Mouse (Mus musculus): ENCODE measurements around the gene Tmem150c. TPM values are rescaled to one million over a fixed set of nuclear protein-coding genes. Genes with fewer than 3 reads are reported as not detected.

The Tmem150c gene
- polyA plus RNA-seq, 1 experiment = not detected

GRCm38 (mm10) chr5:100119331-100119730, 40.3 kb downstream of the Tmem150c start:
- no peaks in the 10 kb centered on the region for H3K36me3 ChIP-seq (ENCODE audit: control insufficient read depth)
- H3K4me1 ChIP-seq (ENCODE audit: control insufficient read depth) = no peaks in the 10 kb centered on the region
- no peak for TF ChIP-seq GATA1 (IDR thresholded peaks at IDR 0.05; ENCODE audit: low read length)
- no peak for TF ChIP-seq TAL1 (IDR thresholded peaks at IDR 0.05; ENCODE audit: low read length)

GRCm38 (mm10) chr5:100113403-100113802, 46.2 kb downstream of the Tmem150c start:
- H3K4me3 ChIP-seq (replicated peaks) = no peak overlapping the region
- H3K4me1 ChIP-seq (ENCODE audit: control insufficient read depth) = no peaks in the 10 kb centered on the region
- TF ChIP-seq GATA1 (IDR thresholded peaks at IDR 0.05; ENCODE audit: low read length) = no peak
- TF ChIP-seq TAL1 (IDR thresholded peaks at IDR 0.05; ENCODE audit: low read length) = no peak
- H3K9me3 ChIP-seq (ENCODE audit: control insufficient read depth, low read length) = no peaks in the 10 kb centered on the region; the same call in 1 of the 2 replicates
- no peaks in the 10 kb centered on the region; the same call in 1 of the 2 replicates for H3K27me3 ChIP-seq (ENCODE audit: control insufficient read depth)
- H3K36me3 ChIP-seq (ENCODE audit: control insufficient read depth) = no peaks in the 10 kb centered on the region

More at GRCm38 (mm10) chr5:100119331-100119730, 40.3 kb downstream of the Tmem150c start:
- H3K9me3 ChIP-seq (ENCODE audit: control insufficient read depth, low read length) = no peaks in the 10 kb centered on the region; the same call in 1 of the 2 replicates
- no peaks in the 10 kb centered on the region for H3K27me3 ChIP-seq (ENCODE audit: control insufficient read depth)
- H3K4me3 ChIP-seq (replicated peaks) = no peak overlapping the region

DNA sequence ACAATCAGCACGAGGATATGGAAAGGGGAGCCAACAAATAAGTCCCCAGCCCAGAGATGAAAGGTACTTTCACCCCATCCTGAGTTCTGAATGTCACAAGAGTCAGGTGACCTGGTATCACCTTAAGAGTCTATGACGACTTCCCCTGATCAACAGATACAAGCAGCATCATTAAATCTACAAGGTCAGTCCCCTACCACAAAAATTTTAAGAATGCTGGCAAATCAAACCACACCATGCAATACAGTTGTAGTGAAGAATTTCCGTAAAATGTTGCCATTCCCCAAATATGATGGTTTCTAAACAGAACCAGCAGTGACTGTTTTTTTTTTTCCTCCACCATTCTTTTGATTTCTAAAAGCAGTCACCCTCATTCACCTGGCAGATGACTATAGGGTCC, 49.0 kb downstream of the Tmem150c start:
- no peaks in the 10 kb centered on the region for H3K4me1 ChIP-seq (ENCODE audit: control insufficient read depth)
- H3K27me3 ChIP-seq (ENCODE audit: control insufficient read depth) = no peaks in the 10 kb centered on the region; the same call in 1 of the 2 replicates
- H3K4me3 ChIP-seq (replicated peaks) = no peak overlapping the region
- TF ChIP-seq TAL1 (IDR thresholded peaks at IDR 0.05; ENCODE audit: low read length) (no peak), GATA1 (IDR thresholded peaks at IDR 0.05; ENCODE audit: low read length) (no peak)
- H3K36me3 ChIP-seq (ENCODE audit: control insufficient read depth) = no peaks in the 10 kb centered on the region
- no peaks in the 10 kb centered on the region; the same call in 1 of the 2 replicates for H3K9me3 ChIP-seq (ENCODE audit: control insufficient read depth, low read length)

DNA sequence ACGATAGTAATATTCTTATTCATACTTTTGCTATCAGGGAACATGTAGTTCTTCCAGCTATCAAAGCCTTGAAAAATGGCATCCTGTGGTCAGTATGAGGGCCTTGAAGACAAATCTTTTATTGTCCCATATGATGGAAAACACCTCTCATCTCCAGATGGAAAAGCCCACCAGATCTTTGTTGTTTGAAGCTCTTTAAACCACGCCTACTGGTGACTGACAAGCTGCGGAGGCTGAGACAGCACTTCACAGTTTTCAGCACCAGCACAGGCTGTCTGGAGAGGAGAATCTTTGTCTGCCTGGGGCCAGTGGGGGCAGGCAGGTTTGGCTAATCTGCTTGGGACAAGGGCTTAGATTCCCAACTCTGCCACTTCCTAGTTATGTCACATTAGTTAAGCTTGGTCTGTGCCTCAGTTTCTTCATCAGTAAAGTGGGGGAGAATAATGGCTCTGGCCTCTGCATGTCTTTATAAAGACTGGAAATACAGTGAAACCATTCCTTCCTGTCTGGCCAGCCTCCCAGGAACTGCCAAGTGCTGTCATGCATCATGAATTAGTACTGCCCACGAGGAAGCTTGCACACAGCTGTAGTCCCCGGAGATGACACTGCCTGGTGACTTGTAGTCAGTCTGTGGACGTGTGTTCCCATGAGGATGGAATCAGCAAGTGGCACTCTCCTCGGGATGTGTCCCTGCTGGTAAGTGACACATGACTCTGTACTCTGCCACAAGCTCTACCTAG, 49.9 kb downstream of the Tmem150c start:
- no peaks in the 10 kb centered on the region; the same call in 1 of the 2 replicates for H3K9me3 ChIP-seq (ENCODE audit: control insufficient read depth, low read length)
- no peak overlapping the region for H3K4me3 ChIP-seq (replicated peaks)
- no peaks in the 10 kb centered on the region; the same call in 1 of the 2 replicates for H3K27me3 ChIP-seq (ENCODE audit: control insufficient read depth)
- H3K4me1 ChIP-seq (ENCODE audit: control insufficient read depth) = no peaks in the 10 kb centered on the region
- no peaks in the 10 kb centered on the region for H3K36me3 ChIP-seq (ENCODE audit: control insufficient read depth)
- no peak for TF ChIP-seq TAL1 (IDR thresholded peaks at IDR 0.05; ENCODE audit: low read length)
- TF ChIP-seq GATA1 (IDR thresholded peaks at IDR 0.05; ENCODE audit: low read length) = no peak

DNA sequence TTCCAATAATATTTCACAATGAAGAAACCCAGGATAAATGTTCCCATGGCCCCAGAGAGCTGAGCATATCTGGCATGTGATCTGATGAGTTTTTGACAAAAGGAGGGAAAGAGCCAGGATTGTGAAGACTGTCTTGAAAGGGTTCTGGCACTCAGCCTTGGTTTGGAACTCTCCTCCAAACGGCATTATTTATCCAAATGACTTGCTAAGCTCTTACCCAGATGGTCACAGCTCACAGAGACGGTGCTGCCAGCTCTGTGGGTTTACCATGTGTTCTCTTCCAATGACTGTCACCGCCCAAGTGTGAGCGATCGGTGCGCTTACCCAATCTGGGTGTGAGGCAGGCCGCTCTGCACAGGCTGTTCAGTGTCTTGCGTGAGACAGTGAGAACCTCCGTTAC, 50.7 kb downstream of the Tmem150c start:
- TF ChIP-seq TAL1 (IDR thresholded peaks at IDR 0.05; ENCODE audit: low read length) = no peak
- no peak for TF ChIP-seq GATA1 (IDR thresholded peaks at IDR 0.05; ENCODE audit: low read length)
- H3K36me3 ChIP-seq (ENCODE audit: control insufficient read depth) = no peaks in the 10 kb centered on the region

GRCm38 (mm10) chr5:100102395-100102794, 57.2 kb downstream of the Tmem150c start:
- Histone ChIP-seq H3K4me3 (replicated peaks) (no peak overlapping the region), H3K36me3 (ENCODE audit: control insufficient read depth) (no peaks in the 10 kb centered on the region), H3K9me3 (ENCODE audit: control insufficient read depth, low read length) (no peaks in the 10 kb centered on the region), H3K27me3 (ENCODE audit: control insufficient read depth) (no peaks in the 10 kb centered on the region), H3K4me1 (ENCODE audit: control insufficient read depth) (no peaks in the 10 kb centered on the region)
- TF ChIP-seq TAL1 (IDR thresholded peaks at IDR 0.05; ENCODE audit: low read length) = no peak
- no peak for TF ChIP-seq GATA1 (IDR thresholded peaks at IDR 0.05; ENCODE audit: low read length)

More for the DNA sequence above, 50.7 kb downstream of the Tmem150c start:
- no peak overlapping the region for H3K4me3 ChIP-seq (replicated peaks)
- no peaks in the 10 kb centered on the region; the same call in 1 of the 2 replicates for H3K9me3 ChIP-seq (ENCODE audit: control insufficient read depth, low read length)
- no peaks in the 10 kb centered on the region for H3K4me1 ChIP-seq (ENCODE audit: control insufficient read depth)
- no peaks in the 10 kb centered on the region; the same call in 1 of the 2 replicates for H3K27me3 ChIP-seq (ENCODE audit: control insufficient read depth)

DNA sequence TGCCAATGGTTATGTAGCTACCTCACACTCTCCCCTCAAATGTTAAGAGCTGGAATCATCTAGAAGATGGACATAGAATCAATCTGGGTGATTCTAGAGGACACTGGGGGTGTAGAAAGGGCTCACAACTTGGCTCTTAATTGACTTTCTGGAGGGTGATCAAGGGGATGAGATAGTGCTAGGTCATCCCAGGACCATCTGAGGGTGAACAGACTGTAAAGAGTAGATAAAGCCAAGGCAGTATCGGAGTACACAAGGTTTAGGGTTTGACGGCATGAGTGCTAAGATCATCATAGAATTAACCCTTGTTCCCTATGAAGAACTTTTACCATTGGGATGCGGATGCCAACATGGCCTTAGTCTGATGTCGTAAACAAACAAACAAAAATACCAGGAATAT, 61.6 kb downstream of the Tmem150c start:
- no peak overlapping the region for H3K4me3 ChIP-seq (replicated peaks)
- H3K9me3 ChIP-seq (ENCODE audit: control insufficient read depth, low read length) = no peaks in the 10 kb centered on the region
- TF ChIP-seq GATA1 (IDR thresholded peaks at IDR 0.05; ENCODE audit: low read length) = no peak
- TF ChIP-seq TAL1 (IDR thresholded peaks at IDR 0.05; ENCODE audit: low read length) = no peak
- no peaks in the 10 kb centered on the region for H3K27me3 ChIP-seq (ENCODE audit: control insufficient read depth)
- no peaks in the 10 kb centered on the region for H3K36me3 ChIP-seq (ENCODE audit: control insufficient read depth)
- no peaks in the 10 kb centered on the region for H3K4me1 ChIP-seq (ENCODE audit: control insufficient read depth)

DNA sequence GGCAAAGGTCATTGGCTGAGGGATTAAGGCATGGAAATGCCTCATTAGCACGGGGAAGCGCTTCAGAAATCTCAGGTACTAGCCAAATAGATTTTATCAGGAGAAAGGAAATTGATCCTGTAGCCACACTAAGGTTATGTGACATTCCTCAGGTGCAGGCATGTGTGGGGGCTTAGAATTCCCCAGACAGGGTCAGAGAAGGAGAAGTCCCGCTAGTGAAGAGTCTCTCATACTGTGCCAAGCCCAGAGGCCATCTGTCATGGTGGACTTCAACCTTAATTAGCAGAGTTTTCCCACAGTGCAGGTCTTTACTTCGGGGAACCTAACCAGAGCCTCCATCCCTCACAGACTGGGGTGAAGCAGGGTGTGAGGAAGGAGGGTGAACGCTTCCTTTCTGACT, 62.7 kb downstream of the Tmem150c start:
- Histone ChIP-seq H3K27me3 (ENCODE audit: control insufficient read depth) (no peaks in the 10 kb centered on the region), H3K4me3 (replicated peaks) (no peak overlapping the region), H3K4me1 (ENCODE audit: control insufficient read depth) (no peaks in the 10 kb centered on the region), H3K36me3 (ENCODE audit: control insufficient read depth) (no peaks in the 10 kb centered on the region), H3K9me3 (ENCODE audit: control insufficient read depth, low read length) (no peaks in the 10 kb centered on the region)
- TF ChIP-seq TAL1 (IDR thresholded peaks at IDR 0.05; ENCODE audit: low read length) (no peak), GATA1 (IDR thresholded peaks at IDR 0.05; ENCODE audit: low read length) (no peak)

GRCm38 (mm10) chr5:100091602-100092001, 68.0 kb downstream of the Tmem150c start:
- H3K4me3 ChIP-seq (replicated peaks) = no peak overlapping the region
- no peaks in the 10 kb centered on the region; the same call in 1 of the 2 replicates for H3K27me3 ChIP-seq (ENCODE audit: control insufficient read depth)
- no peaks in the 10 kb centered on the region for H3K36me3 ChIP-seq (ENCODE audit: control insufficient read depth)
- H3K4me1 ChIP-seq (ENCODE audit: control insufficient read depth) = no peaks in the 10 kb centered on the region
- no peaks in the 10 kb centered on the region for H3K9me3 ChIP-seq (ENCODE audit: control insufficient read depth, low read length)
- no peak for TF ChIP-seq GATA1 (IDR thresholded peaks at IDR 0.05; ENCODE audit: low read length)
- TF ChIP-seq TAL1 (IDR thresholded peaks at IDR 0.05; ENCODE audit: low read length) = no peak
